Mouse (Mus musculus): ENCODE results near the gene Mobp.

Mobp gene

GRCm38 (mm10) chr9:120134529-120135160 lies 14.9 kb upstream of the Mobp start:
- no peak for DNase-seq (ENCODE audit: low spot score)

GRCm38 (mm10) chr9:120135454-120135853 lies 14.1 kb upstream of the Mobp start:
- DNase-seq (ENCODE audit: low spot score): no peak

GRCm38 (mm10) chr9:120140652-120141051 lies 8.9 kb upstream of the Mobp start:
- DNase-seq (ENCODE audit: low spot score): peak; percentile 81

GRCm38 (mm10) chr9:120144474-120144873 lies 5.0 kb upstream of the Mobp start:
- DNase-seq (ENCODE audit: low spot score): no peak

GRCm38 (mm10) chr9:120151152-120151551 lies 1.6 kb downstream of the Mobp start:
- DNase-seq (ENCODE audit: low spot score): no peak

GRCm38 (mm10) chr9:120151906-120152399 lies 2.4 kb downstream of the Mobp start:
- no peak for DNase-seq (ENCODE audit: low spot score)

- no peak for DNase-seq (ENCODE audit: low spot score)
Observed at GRCm38 (mm10) chr9:120158047-120158446, 8.5 kb downstream of the Mobp start.

GRCm38 (mm10) chr9:120163862-120164261 lies 14.4 kb downstream of the Mobp start:
- DNase-seq (ENCODE audit: low spot score): no peak

GRCm38 (mm10) chr9:120167826-120168225 lies 18.3 kb downstream of the Mobp start:
- DNase-seq (ENCODE audit: low spot score): no peak

- DNase-seq (ENCODE audit: low spot score): peak; percentile 73
Observed at GRCm38 (mm10) chr9:120171295-120171694, 21.8 kb downstream of the Mobp start.

- no peak for DNase-seq (ENCODE audit: low spot score)
Observed at GRCm38 (mm10) chr9:120174436-120175137, 25.1 kb downstream of the Mobp start.

- DNase-seq (ENCODE audit: low spot score): peak; percentile 38
Observed at GRCm38 (mm10) chr9:120178813-120179212, 29.3 kb downstream of the Mobp start.

- peak; percentile 56 for DNase-seq (ENCODE audit: low spot score)
Observed at GRCm38 (mm10) chr9:120184499-120184898, 35.0 kb downstream of the Mobp start.

- DNase-seq (ENCODE audit: low spot score): no peak
Observed at GRCm38 (mm10) chr9:120186856-120187255, 37.3 kb downstream of the Mobp start.

GRCm38 (mm10) chr9:120190891-120191290 lies 41.4 kb downstream of the Mobp start:
- no peak for DNase-seq (ENCODE audit: low spot score)

- peak; percentile 89 for DNase-seq (ENCODE audit: low spot score)
Observed at GRCm38 (mm10) chr9:120191362-120192098, 42.0 kb downstream of the Mobp start.

GRCm38 (mm10) chr9:120192742-120193141 lies 43.2 kb downstream of the Mobp start:
- no peak for DNase-seq (ENCODE audit: low spot score)

- DNase-seq (ENCODE audit: low spot score): no peak
Observed at GRCm38 (mm10) chr9:120200873-120201272, 51.4 kb downstream of the Mobp start.

- no peak for DNase-seq (ENCODE audit: low spot score)
Observed at GRCm38 (mm10) chr9:120201743-120202142, 52.2 kb downstream of the Mobp start.

- no peak for DNase-seq (ENCODE audit: low spot score)
Observed at GRCm38 (mm10) chr9:120202683-120203082, 53.2 kb downstream of the Mobp start.

GRCm38 (mm10) chr9:120203936-120204335 lies 54.4 kb downstream of the Mobp start:
- DNase-seq (ENCODE audit: low spot score): no peak

- DNase-seq (ENCODE audit: low spot score): no peak
Observed at GRCm38 (mm10) chr9:120206897-120207296, 57.4 kb downstream of the Mobp start.

- DNase-seq (ENCODE audit: low spot score): no peak
Observed at GRCm38 (mm10) chr9:120210068-120210467, 60.6 kb downstream of the Mobp start.
